Mouse (Mus musculus) midbrain, embryonic 15.5 days (tissue): ENCODE data around the gene Igsf21. TPM values are rescaled to one million over a fixed set of nuclear protein-coding genes. Genes with fewer than 3 reads are reported as not detected.

ENCODE experiments used
- ATAC-seq: fragments of 200-750 bp; cut with Nextera tagmentation; replicated peaks from 2 replicates; pipeline ENCODE4 v1.8.0; 2017; ENCODE audit warnings: moderate TSS enrichment
- H3K27ac ChIP-seq: fragments of 300-500 bp; sonication (generic); 2 replicates; pipeline ENCODE4 v1.5.1; 2015; ENCODE audit warnings: mild to moderate bottlenecking, inconsistent platforms
- H3K27me3 ChIP-seq: fragments of 300-500 bp; sonication (generic); replicated peaks from 2 replicates; pipeline ENCODE4 v1.6.1; 2015; ENCODE audit warnings: inconsistent platforms
- H3K36me3 ChIP-seq: fragments of 300-500 bp; sonication (generic); replicated peaks from 2 replicates; pipeline ENCODE4 v1.6.1; 2015; ENCODE audit warnings: inconsistent platforms
- H3K4me1 ChIP-seq: fragments of 300-500 bp; sonication (generic); 2 replicates; pipeline ENCODE4 v1.6.1; 2015; ENCODE audit warnings: inconsistent platforms
- H3K4me2 ChIP-seq: fragments of 300-500 bp; sonication (generic); 2 replicates; pipeline ENCODE4 v1.6.1; 2015; ENCODE audit warnings: inconsistent platforms, mild to moderate bottlenecking, moderate library complexity
- H3K4me3 ChIP-seq: fragments of 300-500 bp; sonication (generic); 2 replicates; pipeline ENCODE4 v1.5.1; 2015; ENCODE audit warnings: mild to moderate bottlenecking, inconsistent platforms
- H3K9ac ChIP-seq: fragments of 300-500 bp; sonication (generic); 2 replicates; pipeline ENCODE4 v1.6.1; 2015; ENCODE audit warnings: mild to moderate bottlenecking, inconsistent platforms
- H3K9me3 ChIP-seq: fragments of 300-500 bp; sonication (generic); 2 replicates; pipeline ENCODE4 v1.6.1; 2016; ENCODE audit warnings: inconsistent platforms
- WGBS: fragments of 180-500 bp; shearing (Covaris S2); methylation state at CpG from one replicate; pipeline ENCODE4 v1.1.7; 2015; ENCODE audit warnings: mixed read lengths; 5-methylcytosine and 5-hydroxymethylcytosine counted together
- polyA plus RNA-seq: library from polyadenylated mRNA; unstranded; fragments of >200 nt; fragmentation: Nextera tagmentation; extraction: Ambion mirVana; gene quantifications from 2 replicates; pipeline ENCODE4 v1.2.1, GENCODE M21; 2015

The Igsf21 gene
- polyA plus RNA-seq, result 93.1 and 96.3 TPM in 2 replicates

DNA sequence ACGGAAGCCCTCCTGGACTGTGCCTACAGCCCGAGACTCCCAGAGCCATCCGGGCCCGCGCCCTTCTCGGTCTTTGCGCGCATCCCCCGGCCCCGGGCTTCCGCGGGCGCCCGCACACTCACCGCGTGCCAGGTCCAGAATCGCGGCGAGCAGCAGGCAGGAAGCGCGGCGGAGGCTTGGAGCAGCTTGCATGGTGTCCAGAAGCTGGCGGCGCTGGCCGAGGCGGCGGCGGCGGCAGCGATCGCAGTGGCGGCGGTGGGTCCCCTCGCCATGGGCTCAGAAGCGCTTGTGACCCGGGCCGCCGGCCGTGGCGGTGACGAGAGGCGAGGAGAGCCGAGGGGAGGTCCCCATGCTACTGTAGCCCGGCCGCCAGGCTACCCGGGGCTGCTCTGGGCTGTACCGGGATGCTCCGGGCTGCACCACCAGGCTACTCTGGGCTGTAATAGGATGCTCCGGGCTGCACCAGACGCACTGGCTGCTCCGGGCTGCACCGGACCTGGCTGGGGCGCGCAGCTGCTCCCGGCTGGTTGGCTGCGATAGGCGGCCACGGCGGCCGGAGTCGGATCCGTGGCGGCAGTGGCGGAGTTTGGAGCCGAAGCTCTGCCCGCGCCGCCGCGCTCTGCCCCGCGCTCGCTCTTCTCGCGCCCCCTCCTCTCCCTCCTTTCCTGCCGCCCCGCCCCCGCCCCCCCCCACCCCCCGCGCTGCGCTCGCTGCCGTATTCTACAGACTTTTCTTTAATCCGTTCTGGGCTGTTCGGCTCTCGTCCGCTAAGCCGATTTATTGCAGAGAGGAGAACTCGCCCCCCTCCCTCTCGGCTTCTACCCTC lies at the start of gene Igsf21:
Gene Igsf21 (minus strand): TSS at position 605 of the 826 bp plus-strand sequence.
- peak within 1 kb of the TSS; percentile 91 for H3K9ac ChIP-seq
- H3K4me2 ChIP-seq, result peak within 1 kb of the TSS; percentile 85
- WGBS, result under 1% methylated on average over 77 of the region's 90 CpGs
- H3K36me3 ChIP-seq, result no peaks in the 10 kb centered on the region
- peak; percentile 83 for ATAC-seq
- no peaks in the 10 kb centered on the region for H3K9me3 ChIP-seq
- H3K4me3 ChIP-seq, result peak within 1 kb of the TSS; percentile 82
- H3K27ac ChIP-seq, result peak within 1 kb of the TSS; percentile 91
- H3K4me1 ChIP-seq, result peaks cover 64% of the 10 kb centered on the region
- peaks cover 30% of the 10 kb centered on the region for H3K27me3 ChIP-seq

DNA sequence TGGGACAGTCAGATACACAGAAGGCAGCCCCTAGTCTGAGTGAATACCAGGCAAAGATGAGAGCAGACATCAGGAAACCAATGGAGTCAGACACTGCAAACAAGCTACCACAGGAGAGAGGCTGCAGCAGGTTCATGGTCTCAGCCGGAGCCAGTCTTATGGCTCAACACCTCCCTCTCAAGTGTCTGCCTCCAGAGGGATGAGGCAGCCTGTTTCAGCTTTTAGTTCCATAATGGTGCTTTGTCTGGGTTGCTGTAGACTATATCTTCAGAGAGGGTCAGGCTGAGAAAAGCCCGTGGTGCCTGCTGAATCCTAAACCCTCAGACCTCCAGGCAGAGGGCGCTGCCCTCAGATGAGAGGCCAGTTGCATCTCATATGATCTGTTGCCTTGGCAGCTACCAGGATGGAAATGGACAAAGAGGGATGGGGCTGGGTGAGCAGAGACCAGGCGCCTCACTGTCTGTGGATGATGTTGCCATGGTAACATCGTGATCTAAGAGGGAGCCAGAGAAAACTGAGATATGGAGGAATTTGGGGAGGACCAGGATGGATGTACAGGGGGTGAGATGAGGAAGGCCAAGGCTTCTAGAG lies 39.2 kb upstream of the Igsf21 start:
- Histone ChIP-seq H3K4me1 (peaks cover 25% of the 10 kb centered on the region), H3K36me3 (no peaks in the 10 kb centered on the region), H3K4me2 (no peak overlapping the region), H3K9me3 (no peaks in the 10 kb centered on the region), H3K9ac (0 out of 2 replicates have a peak overlapping the region, but pooled peaks have one; percentile 9), H3K4me3 (no peak overlapping the region), H3K27ac (peak overlapping the region; percentile 82), H3K27me3 (no peaks in the 10 kb centered on the region)
- 37% methylated on average over 5 of the region's 5 CpGs for WGBS
- ATAC-seq, result peak; percentile 87

DNA sequence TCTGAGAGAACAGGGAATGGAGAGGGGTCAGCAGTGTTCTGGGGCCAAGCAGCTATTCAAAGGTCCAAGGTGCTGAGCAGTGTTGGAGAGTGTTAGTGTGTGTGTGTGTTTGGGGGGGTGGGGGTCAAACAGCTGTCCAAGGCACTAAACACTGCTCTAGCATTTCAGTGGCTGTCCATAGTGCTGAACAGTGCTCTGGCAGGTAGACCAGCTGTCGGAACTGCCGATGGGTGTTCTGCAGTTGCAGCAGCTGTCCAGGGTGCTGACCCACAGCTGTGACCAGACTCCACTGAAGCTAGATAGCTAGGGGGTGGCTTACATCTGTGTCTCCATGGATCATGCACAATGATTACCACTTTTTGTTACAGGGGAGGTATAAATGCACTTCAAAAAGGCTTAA lies 36.8 kb upstream of the Igsf21 start:
- Histone ChIP-seq H3K9me3 (no peaks in the 10 kb centered on the region), H3K4me2 (no peak overlapping the region)
- 28% methylated on average over 2 of the region's 2 CpGs for WGBS

DNA sequence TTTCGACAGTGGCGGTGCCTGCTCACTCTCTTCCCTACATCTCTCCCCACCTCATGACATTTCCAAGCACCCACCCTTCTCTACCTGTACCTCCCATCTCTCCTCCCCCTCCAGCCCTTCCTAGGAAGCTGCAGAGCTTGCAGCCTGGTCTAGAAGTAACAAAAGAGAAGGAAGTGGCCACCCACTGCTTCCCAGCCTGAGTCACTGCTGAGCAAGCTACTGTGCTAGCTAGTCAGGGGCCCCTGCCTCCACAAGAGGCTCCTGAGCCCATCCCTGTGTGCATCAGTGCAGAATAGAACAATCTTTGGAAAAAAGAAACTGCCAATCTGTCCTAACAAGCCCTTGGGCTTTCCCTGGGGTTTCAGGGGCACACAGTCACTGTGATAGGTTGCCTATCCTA lies 31.7 kb upstream of the Igsf21 start:
- 81% methylated on average over 2 of the region's 2 CpGs for WGBS
- H3K4me1 ChIP-seq, result no peaks in the 10 kb centered on the region

More for the DNA sequence above, 36.8 kb upstream of the Igsf21 start:
- Histone ChIP-seq H3K4me3 (no peak overlapping the region), H3K9ac (no peak overlapping the region), H3K4me1 (peaks cover 25% of the 10 kb centered on the region), H3K27ac (no peak overlapping the region), H3K36me3 (no peaks in the 10 kb centered on the region), H3K27me3 (no peaks in the 10 kb centered on the region)
- no peak for ATAC-seq

DNA sequence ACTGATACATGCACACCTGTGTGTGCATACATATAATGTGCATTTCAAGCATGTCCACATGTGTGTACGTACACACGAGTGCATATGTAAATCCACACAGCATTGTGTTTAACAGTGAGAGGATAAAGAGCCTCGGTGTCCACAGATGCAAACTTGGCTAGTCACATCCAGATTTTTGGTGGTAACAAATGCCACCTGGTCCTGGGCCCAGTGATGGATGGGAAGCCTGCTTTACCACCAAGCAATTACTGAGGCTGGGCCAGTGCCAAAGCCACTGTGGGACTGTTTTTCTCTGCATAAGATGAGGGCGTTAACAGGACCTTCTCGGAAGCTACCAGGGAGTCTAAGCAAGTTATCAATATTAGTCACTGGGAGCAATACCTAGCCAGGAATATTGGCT lies 25.3 kb upstream of the Igsf21 start:
- Histone ChIP-seq H3K27me3 (no peaks in the 10 kb centered on the region), H3K27ac (no peak overlapping the region), H3K4me2 (no peak overlapping the region), H3K36me3 (no peaks in the 10 kb centered on the region), H3K9ac (no peak overlapping the region), H3K9me3 (no peaks in the 10 kb centered on the region), H3K4me3 (no peak overlapping the region), H3K4me1 (peaks cover 31% of the 10 kb centered on the region)
- 86% methylated on average over 5 of the region's 5 CpGs for WGBS
- ATAC-seq, result no peak

More for the DNA sequence above, 31.7 kb upstream of the Igsf21 start:
- H3K9ac ChIP-seq, result no peak overlapping the region
- no peak overlapping the region for H3K27ac ChIP-seq
- H3K27me3 ChIP-seq, result no peaks in the 10 kb centered on the region
- H3K4me2 ChIP-seq, result no peak overlapping the region
- ATAC-seq, result no peak
- H3K9me3 ChIP-seq, result no peaks in the 10 kb centered on the region
- H3K36me3 ChIP-seq, result no peaks in the 10 kb centered on the region
- no peak overlapping the region for H3K4me3 ChIP-seq

DNA sequence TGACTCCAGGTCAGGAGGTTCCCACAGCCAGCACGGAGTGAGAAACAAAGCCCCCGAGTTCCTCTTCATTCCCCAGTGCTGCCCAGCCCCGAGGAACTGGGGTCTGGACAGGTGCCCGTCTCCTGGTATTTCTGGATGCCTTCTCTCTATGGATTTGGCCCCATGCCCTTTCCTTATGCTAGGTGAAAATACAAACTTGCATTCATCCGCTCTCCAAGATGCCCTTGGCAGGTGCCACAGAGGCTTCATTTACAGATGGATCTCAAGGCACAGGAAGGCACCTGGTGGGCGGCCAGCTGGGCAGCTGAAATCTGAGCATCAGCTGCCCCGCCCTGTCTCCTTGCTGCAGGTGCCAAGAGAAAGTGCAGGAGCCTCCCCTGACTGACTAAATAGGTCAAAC lies 23.9 kb upstream of the Igsf21 start:
- 46% methylated on average over 7 of the region's 7 CpGs for WGBS
- no peak overlapping the region for H3K27ac ChIP-seq
- H3K9me3 ChIP-seq, result no peaks in the 10 kb centered on the region
- H3K27me3 ChIP-seq, result no peaks in the 10 kb centered on the region
- ATAC-seq, result no peak
- no peak overlapping the region for H3K9ac ChIP-seq
- no peaks in the 10 kb centered on the region for H3K36me3 ChIP-seq
- no peak overlapping the region for H3K4me2 ChIP-seq
- H3K4me3 ChIP-seq, result no peak overlapping the region
- peaks cover 31% of the 10 kb centered on the region for H3K4me1 ChIP-seq

DNA sequence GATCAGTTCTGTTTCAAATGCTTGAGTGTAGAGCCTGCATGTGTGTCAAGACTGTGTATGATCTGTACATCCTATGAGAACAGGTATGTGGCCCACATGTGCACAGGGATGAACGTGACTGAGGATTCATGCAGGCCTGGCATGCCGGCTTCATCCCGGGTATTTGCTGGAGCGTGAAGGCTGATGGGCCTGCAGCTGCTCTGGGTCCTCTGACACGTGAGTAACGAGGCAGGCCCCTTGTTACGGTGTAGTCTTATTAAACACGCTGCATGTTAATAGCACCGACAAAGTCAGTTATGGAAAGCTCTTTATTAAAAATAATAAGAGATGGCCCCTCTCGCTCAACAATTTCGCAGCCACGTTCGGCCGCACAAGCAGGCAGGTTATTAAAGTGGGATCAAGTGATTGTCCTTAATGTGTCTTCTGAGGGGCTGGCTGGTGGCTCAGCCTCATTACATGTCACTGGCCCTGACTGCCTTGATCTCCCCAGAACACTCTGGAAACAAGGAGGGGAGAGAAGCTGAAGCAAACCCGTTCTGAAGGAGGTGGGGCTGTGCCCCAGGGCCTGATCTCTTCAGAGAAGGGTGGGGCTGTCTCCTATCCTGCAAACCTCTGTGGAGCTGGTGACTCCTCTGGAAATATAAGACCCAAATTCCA lies 22.7 kb upstream of the Igsf21 start:
- Histone ChIP-seq H3K27me3 (no peaks in the 10 kb centered on the region), H3K4me1 (peaks cover 31% of the 10 kb centered on the region), H3K9ac (no peak overlapping the region), H3K9me3 (no peaks in the 10 kb centered on the region), H3K27ac (peak overlapping the region; percentile 7; the same call in 1 of the 2 replicates), H3K4me3 (no peak overlapping the region), H3K36me3 (no peaks in the 10 kb centered on the region), H3K4me2 (no peak overlapping the region)
- 38% methylated on average over 15 of the region's 15 CpGs for WGBS
- 0 out of 2 replicates have a peak, but pooled peaks have one; percentile 24 for ATAC-seq

DNA sequence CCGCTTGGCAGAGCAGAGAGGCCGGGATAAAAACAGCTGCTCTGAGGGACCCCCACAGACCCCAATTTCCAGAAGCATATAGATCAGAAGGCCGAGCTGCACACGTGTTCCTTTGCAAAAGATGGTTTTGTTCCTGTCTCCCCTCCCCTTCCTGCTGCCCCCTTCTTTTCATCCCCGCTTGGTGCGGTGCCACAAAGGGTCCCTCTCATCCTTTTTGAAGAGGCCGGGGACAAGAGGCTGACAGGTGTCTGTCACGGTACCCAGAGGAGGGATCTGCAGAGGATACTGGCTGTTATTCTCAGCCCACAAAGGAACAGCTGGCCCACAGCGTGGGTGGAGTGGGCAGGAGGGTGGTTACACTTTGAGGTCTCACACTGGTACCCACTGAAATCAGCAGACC lies 21.3 kb upstream of the Igsf21 start:
- Histone ChIP-seq H3K36me3 (no peaks in the 10 kb centered on the region), H3K9me3 (no peaks in the 10 kb centered on the region), H3K27ac (peak overlapping the region; percentile 68), H3K9ac (0 out of 2 replicates have a peak overlapping the region, but pooled peaks have one; percentile 14), H3K4me2 (no peak overlapping the region), H3K4me3 (no peak overlapping the region), H3K4me1 (peaks cover 36% of the 10 kb centered on the region), H3K27me3 (no peaks in the 10 kb centered on the region)
- peak; percentile 57 for ATAC-seq
- 26% methylated on average over 9 of the region's 9 CpGs for WGBS

DNA sequence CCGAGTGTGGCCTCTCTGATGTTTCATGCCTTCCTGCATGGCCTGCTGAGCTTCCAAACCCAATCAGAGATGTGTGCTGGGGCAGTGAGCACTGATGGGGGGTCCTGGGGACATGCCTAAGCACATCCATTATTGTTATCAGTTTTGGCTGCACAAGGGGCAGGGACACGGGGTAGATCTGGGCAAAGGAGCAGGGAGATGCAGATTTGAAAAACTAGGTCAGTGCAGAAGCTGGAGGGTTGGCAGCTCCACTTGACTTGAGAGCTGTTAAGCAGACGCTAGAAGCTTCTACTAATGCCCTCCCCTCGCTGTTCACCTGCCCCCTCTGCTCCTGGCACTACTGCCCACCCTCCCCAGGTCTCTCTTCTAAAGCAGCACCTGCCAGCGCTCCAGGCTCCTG lies 20.5 kb upstream of the Igsf21 start:
- no peaks in the 10 kb centered on the region for H3K36me3 ChIP-seq
- peaks cover 36% of the 10 kb centered on the region for H3K4me1 ChIP-seq
- H3K4me2 ChIP-seq, result no peak overlapping the region
- no peak for ATAC-seq
- H3K9me3 ChIP-seq, result no peaks in the 10 kb centered on the region
- H3K27ac ChIP-seq, result peak overlapping the region; percentile 68
- H3K4me3 ChIP-seq, result no peak overlapping the region
- WGBS, result 71% methylated on average over 5 of the region's 5 CpGs
- no peaks in the 10 kb centered on the region for H3K27me3 ChIP-seq
- H3K9ac ChIP-seq, result no peak overlapping the region

DNA sequence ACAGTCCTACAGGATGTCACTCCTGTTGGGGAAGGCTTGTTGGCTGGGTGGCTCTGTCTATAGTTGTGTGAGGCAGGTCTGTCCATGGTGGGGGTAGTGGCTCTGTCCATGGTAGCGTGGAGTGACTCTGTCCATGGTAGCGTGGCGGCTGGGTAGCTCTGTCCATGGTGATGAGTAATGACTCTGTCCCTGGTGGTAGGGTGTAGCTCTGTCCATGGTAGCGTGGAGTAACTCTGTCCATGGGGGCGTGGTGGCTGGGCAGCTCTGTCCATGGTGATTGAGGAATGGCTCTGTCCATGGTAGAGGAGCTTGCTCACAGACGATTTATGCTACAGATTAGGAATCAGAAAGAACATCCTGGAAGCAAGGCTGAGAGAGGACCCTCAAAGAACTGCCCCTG lies 12.4 kb upstream of the Igsf21 start:
- Histone ChIP-seq H3K27me3 (no peaks in the 10 kb centered on the region), H3K27ac (no peak overlapping the region), H3K36me3 (no peaks in the 10 kb centered on the region), H3K4me3 (no peak overlapping the region), H3K9me3 (no peaks in the 10 kb centered on the region), H3K4me1 (peaks cover 11% of the 10 kb centered on the region), H3K4me2 (no peak overlapping the region), H3K9ac (no peak overlapping the region)
- 14% methylated on average over 6 of the region's 6 CpGs for WGBS
- ATAC-seq, result no peak

DNA sequence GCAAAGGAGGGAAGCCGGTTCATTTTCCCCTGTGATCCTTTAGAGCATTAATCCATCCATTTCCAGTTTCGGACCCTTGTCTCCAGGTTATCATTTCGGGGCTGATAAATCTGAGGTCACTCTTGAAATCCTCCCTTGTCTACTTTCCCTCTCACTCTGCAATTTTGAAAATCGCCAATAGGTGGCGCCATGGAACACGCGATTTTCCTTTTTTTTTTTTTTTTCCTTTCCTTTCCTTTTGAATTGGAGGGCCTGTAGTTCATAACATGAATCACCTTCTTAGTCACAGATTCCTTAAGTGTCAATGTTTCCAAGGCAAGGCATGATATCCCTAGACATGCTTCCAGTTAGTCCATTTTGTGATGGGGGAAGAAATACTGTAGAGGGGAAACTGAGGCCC lies 5.8 kb upstream of the Igsf21 start:
- ATAC-seq, result no peak
- Histone ChIP-seq H3K9ac (no peak overlapping the region), H3K9me3 (no peaks in the 10 kb centered on the region), H3K36me3 (no peaks in the 10 kb centered on the region), H3K27ac (no peak overlapping the region), H3K4me1 (peaks cover 26% of the 10 kb centered on the region), H3K4me2 (no peak overlapping the region), H3K4me3 (no peak overlapping the region), H3K27me3 (peaks cover 24% of the 10 kb centered on the region)
- 9% methylated on average over 7 of the region's 7 CpGs for WGBS

DNA sequence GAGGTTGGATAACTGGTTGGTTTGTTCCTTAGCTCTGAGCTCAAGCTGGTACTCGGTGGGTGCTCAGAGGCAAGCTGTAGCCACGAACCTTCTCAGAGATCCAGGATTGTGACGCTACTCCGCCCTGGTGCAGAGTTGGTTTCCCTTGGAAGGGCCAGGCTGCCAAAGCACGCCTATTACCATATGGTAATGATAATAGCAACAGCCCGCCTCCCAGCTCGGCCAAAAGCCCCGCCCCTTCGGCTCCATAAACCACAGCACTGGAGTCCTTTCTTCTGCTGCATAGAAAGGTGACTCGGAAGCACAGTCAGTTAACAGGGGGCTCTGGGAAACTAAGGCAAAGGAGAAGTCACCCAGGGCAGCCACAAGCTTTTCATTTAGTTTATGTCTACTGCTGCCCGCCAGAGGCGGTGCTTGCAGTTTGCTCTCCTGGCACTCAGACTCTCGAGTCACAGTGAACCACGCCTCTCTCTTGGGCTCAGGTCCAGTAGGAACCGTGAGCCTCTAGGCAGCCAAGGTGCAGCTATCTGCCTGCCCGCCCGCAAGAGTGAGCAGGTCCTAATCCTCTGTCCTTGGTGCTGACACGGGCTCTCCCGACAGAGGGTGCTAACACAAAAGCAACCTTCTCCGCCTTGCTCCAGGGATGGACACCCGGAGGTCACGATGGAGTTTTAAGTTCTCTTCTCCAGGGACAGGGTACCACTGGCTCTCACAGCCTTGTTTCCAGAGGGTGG lies 2.6 kb upstream of the Igsf21 start:
- peak overlapping the region; percentile 11; the same call in 1 of the 2 replicates for H3K4me2 ChIP-seq
- 4% methylated on average over 22 of the region's 22 CpGs for WGBS
- no peak overlapping the region for H3K4me3 ChIP-seq
- peaks cover 28% of the 10 kb centered on the region for H3K27me3 ChIP-seq
- no peaks in the 10 kb centered on the region for H3K9me3 ChIP-seq
- H3K9ac ChIP-seq, result no peak overlapping the region
- peaks cover 41% of the 10 kb centered on the region for H3K4me1 ChIP-seq
- no peak for ATAC-seq
- H3K36me3 ChIP-seq, result no peaks in the 10 kb centered on the region
- no peak overlapping the region for H3K27ac ChIP-seq
